Mouse (Mus musculus) midbrain, embryonic 16.5 days (tissue): ENCODE results near the gene 4930539E08Rik. TPM values are rescaled to one million over a fixed set of nuclear protein-coding genes. Genes with fewer than 3 reads are reported as not detected.

Experiments
- ATAC-seq: fragments of 200-750 bp; cut with Nextera tagmentation; 2 replicates; pipeline ENCODE4 v1.8.0; 2017; ENCODE audit warnings: moderate TSS enrichment
- H3K27ac ChIP-seq: fragments of 300-500 bp; sonication (generic); 2 replicates; pipeline ENCODE4 v1.5.1; 2014; ENCODE audit warnings: mild to moderate bottlenecking, low read length, mixed read lengths
- H3K27me3 ChIP-seq: fragments of 300-500 bp; sonication (generic); 2 replicates; pipeline ENCODE4 v1.6.1; 2014; ENCODE audit warnings: low read depth, low read length, mixed read lengths; ENCODE audit not compliant: control insufficient read depth, insufficient read depth
- H3K36me3 ChIP-seq: fragments of 300-500 bp; sonication (generic); 2 replicates; pipeline ENCODE4 v1.6.1; 2014; ENCODE audit warnings: mild to moderate bottlenecking, low read length, moderate library complexity, mixed read lengths; ENCODE audit not compliant: control insufficient read depth, insufficient read depth
- H3K4me1 ChIP-seq: fragments of 300-500 bp; sonication (generic); 2 replicates; pipeline ENCODE4 v1.6.1; 2014; ENCODE audit warnings: mild to moderate bottlenecking, low read length, mixed read lengths; ENCODE audit not compliant: control insufficient read depth, insufficient read depth
- H3K4me2 ChIP-seq: fragments of 300-500 bp; sonication (generic); 2 replicates; pipeline ENCODE4 v1.6.1; 2014; ENCODE audit warnings: mild to moderate bottlenecking, low read length, mixed read lengths
- H3K4me3 ChIP-seq: fragments of 300-500 bp; sonication (generic); 2 replicates; pipeline ENCODE4 v1.5.1; 2014; ENCODE audit warnings: low read depth, mild to moderate bottlenecking, low read length, moderate library complexity, mixed read lengths
- H3K9ac ChIP-seq: fragments of 300-500 bp; sonication (generic); 2 replicates; pipeline ENCODE4 v1.6.1; 2014; ENCODE audit warnings: low read depth, low read length, mixed read lengths
- H3K9me3 ChIP-seq: fragments of 300-500 bp; sonication (generic); replicated peaks from 2 replicates; pipeline ENCODE4 v1.6.1; 2014; ENCODE audit warnings: mild to moderate bottlenecking, low read length, mixed read lengths; ENCODE audit not compliant: control insufficient read depth, poor library complexity, severe bottlenecking
- WGBS: fragments of 180-500 bp; shearing (Covaris S2); extraction: QIAGEN DNeasy Blood & Tissue Kit; methylation state at CpG from one replicate; pipeline ENCODE4 v1.1.7; 2014; 5-methylcytosine and 5-hydroxymethylcytosine counted together
- polyA plus RNA-seq: library from polyadenylated mRNA; unstranded; fragments of >200 nt; fragmentation: Nextera tagmentation; extraction: Ambion mirVana; gene quantifications from 2 replicates; pipeline ENCODE4 v1.2.1, GENCODE M21; 2015

The 4930539E08Rik gene
- polyA plus RNA-seq, 1 experiment from 2014 or later: 4.0 TPM

DNA sequence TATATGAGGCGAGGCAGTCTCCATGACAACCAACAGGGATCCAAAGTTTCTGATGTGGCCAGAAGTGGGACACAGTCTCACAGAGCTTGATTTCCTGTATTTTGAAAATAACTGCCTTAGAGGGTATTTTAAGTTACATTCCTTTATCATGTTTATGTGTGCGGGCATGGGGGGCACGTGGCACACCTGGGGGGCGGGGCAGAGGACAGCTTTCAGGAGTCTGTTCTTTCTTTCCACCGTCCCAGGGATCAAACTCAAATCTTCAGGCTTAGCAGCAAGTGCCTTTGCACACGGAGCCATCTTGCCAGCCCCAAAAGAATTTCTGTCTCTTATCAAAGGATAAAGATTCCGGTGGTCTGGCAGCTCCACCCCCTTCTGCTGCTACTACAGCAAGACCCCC is 51.2 kb downstream of the 4930539E08Rik start:
- H3K4me3 ChIP-seq: no peak overlapping the region
- whole genome bisulfite sequencing: 72% methylated on average over 7 of the region's 7 CpGs
- H3K9ac ChIP-seq: no peak overlapping the region
- H3K27ac ChIP-seq: no peak overlapping the region
- no peaks in the 10 kb centered on the region for H3K9me3 ChIP-seq
- H3K4me2 ChIP-seq: no peak overlapping the region
- no peak for ATAC-seq
- H3K27me3 ChIP-seq: no peaks in the 10 kb centered on the region
- no peaks in the 10 kb centered on the region for H3K36me3 ChIP-seq
- peaks cover 5% of the 10 kb centered on the region for H3K4me1 ChIP-seq

DNA sequence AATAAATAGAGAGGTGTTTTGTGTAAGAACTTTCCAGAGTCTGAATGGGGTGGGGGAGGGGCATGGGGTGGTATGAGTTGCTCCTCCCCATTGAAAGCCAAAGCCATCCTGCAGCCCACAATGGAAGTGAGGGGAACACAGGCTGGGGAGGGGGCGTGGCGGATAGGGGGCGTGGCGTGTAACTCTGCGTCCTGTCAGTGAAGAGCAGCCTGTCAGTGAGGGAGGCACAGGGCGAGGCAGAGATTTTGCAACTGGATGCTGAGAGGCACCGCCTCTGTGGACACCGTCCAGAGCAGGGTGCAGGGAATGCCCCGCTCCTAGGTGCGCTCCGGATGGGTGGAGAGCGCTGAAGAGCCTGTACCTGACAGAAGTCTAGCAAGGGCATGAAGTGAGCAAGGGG is 56.9 kb downstream of the 4930539E08Rik start, which contains the start of gene Pnpla1:
TSS of gene Pnpla1 (plus strand) at position 207 of the 400 bp plus-strand sequence.
- 39% methylated on average over 12 of the region's 12 CpGs for WGBS
- Histone ChIP-seq H3K27ac (no peak within 1 kb of the TSS), H3K4me3 (no peak within 1 kb of the TSS), H3K9ac (no peak within 1 kb of the TSS), H3K27me3 (no peaks in the 10 kb centered on the region), H3K4me2 (no peak within 1 kb of the TSS), H3K36me3 (no peaks in the 10 kb centered on the region), H3K4me1 (no peaks in the 10 kb centered on the region), H3K9me3 (peaks cover 8% of the 10 kb centered on the region; the same call in 1 of the 2 replicates)
- no peak for ATAC-seq

DNA sequence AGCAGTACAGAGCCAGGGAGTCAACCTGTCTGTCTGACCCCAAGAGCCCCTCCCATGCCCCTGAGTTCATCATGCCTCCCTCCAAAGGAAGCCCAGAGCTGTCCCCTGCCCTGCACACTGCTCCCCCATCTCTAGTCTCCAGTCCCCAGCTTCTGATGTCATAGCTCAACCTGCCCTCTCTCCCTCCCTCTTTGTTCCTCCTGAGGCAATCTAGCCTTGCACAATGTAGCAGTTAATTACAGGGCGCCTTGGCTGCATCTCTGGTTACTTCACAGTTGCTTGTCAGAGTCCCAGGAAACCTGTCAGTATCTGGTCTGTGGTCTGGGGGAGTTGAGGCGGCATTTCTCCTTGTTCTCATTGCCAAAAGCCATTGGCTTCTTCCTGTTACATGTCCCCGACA is 59.1 kb downstream of the 4930539E08Rik start:
- Histone ChIP-seq H3K36me3 (no peaks in the 10 kb centered on the region), H3K4me2 (no peak overlapping the region), H3K9me3 (peaks cover 8% of the 10 kb centered on the region; the same call in 1 of the 2 replicates), H3K4me1 (no peaks in the 10 kb centered on the region), H3K4me3 (no peak overlapping the region), H3K9ac (no peak overlapping the region), H3K27me3 (no peaks in the 10 kb centered on the region), H3K27ac (no peak overlapping the region)
- no peak for ATAC-seq
- WGBS: 73% methylated on average over 3 of the region's 3 CpGs

DNA sequence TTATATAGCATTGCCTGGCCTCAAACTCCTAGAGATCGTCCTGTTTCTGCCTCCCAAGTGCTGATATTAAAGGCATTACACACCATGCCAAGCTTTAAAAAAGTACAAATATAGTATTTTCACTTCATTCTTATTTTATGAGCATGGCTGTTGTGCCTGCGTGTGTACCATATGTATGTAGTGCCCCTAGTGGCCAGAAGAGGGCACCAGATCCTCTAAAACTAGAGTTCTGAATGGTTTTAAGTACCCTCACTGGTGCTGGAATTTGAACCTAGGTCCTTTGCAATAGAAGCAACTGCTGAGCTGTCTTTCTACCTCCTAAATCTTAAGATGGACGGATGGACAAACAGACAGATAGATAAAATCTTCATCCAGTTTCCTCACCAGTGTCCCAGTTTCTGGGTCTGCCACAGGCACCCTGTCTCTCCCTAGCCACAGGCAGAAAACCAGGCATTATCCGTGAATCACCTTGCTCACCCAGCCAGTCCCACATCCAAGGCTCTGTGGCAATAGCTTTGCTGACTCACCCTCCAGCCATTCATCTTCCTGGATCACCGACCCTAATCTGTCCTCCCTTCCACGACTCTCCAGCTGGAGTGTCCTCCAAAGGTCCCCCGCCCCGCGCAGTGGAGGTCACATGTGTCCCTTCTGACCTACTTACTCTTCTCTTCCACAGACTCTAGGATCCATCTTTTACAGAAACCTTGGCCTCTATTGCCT is 59.8 kb downstream of the 4930539E08Rik start:
- peaks cover 8% of the 10 kb centered on the region; the same call in 1 of the 2 replicates for H3K9me3 ChIP-seq
- H3K4me3 ChIP-seq: no peak overlapping the region
- H3K36me3 ChIP-seq: no peaks in the 10 kb centered on the region
- no peaks in the 10 kb centered on the region for H3K4me1 ChIP-seq
- H3K9ac ChIP-seq: no peak overlapping the region
- 82% methylated on average over 9 of the region's 9 CpGs for WGBS
- H3K27me3 ChIP-seq: no peaks in the 10 kb centered on the region
- ATAC-seq: no peak
- H3K27ac ChIP-seq: no peak overlapping the region
- H3K4me2 ChIP-seq: no peak overlapping the region

- no peak overlapping the region for H3K9ac ChIP-seq
- ATAC-seq: no peak
- WGBS: 82% methylated on average over 7 of the region's 7 CpGs
These were observed 60.7 kb downstream of the 4930539E08Rik start for GRCm38 (mm10) chr17:28854377-28854776.

GRCm38 (mm10) chr17:28850511-28850910 is 64.6 kb downstream of the 4930539E08Rik start:
- H3K9ac ChIP-seq: no peak overlapping the region
- no peaks in the 10 kb centered on the region for H3K9me3 ChIP-seq
- no peak for ATAC-seq
- H3K27ac ChIP-seq: no peak overlapping the region
- no peak overlapping the region for H3K4me2 ChIP-seq
- H3K4me1 ChIP-seq: no peaks in the 10 kb centered on the region
- no peaks in the 10 kb centered on the region for H3K36me3 ChIP-seq
- no peak overlapping the region for H3K4me3 ChIP-seq
- H3K27me3 ChIP-seq: no peaks in the 10 kb centered on the region
- WGBS: 96% methylated on average over 5 of the region's 5 CpGs

More at GRCm38 (mm10) chr17:28854377-28854776, 60.7 kb downstream of the 4930539E08Rik start:
- no peaks in the 10 kb centered on the region for H3K36me3 ChIP-seq
- no peaks in the 10 kb centered on the region for H3K27me3 ChIP-seq
- no peak overlapping the region for H3K27ac ChIP-seq
- H3K4me1 ChIP-seq: no peaks in the 10 kb centered on the region
- H3K4me3 ChIP-seq: no peak overlapping the region
- H3K9me3 ChIP-seq: peaks cover 8% of the 10 kb centered on the region; the same call in 1 of the 2 replicates
- H3K4me2 ChIP-seq: no peak overlapping the region

- Histone ChIP-seq H3K27me3 (no peaks in the 10 kb centered on the region), H3K9ac (no peak overlapping the region), H3K4me3 (no peak overlapping the region), H3K36me3 (no peaks in the 10 kb centered on the region), H3K4me1 (no peaks in the 10 kb centered on the region), H3K27ac (no peak overlapping the region), H3K4me2 (no peak overlapping the region), H3K9me3 (no peaks in the 10 kb centered on the region)
- ATAC-seq: no peak
- WGBS: 66% methylated on average over 11 of the region's 11 CpGs
These were observed 68.0 kb downstream of the 4930539E08Rik start for GRCm38 (mm10) chr17:28846974-28847617.
